Mouse (Mus musculus) bone marrow macrophage, adult 2 months (primary cell): Measurements from ENCODE around the gene Pla2g2c.

Experiments
- CTCF ChIP-seq: IDR thresholded peaks from 2 replicates; pipeline ENCODE4 v1.5.1; 2012; ENCODE audit warnings: low read depth, mild to moderate bottlenecking, low read length, moderate library complexity
- POLR2A ChIP-seq: IDR thresholded peaks from 2 replicates; pipeline ENCODE4 v1.6.1; 2012; ENCODE audit warnings: mild to moderate bottlenecking, low read depth, low read length, borderline replicate concordance

- TF ChIP-seq POLR2A = no peak
- TF ChIP-seq CTCF = no peak
Measured at GRCm38 (mm10) chr4:138775435-138775834, 50.8 kb downstream of the Pla2g2c start, which contains the start of gene Pla2g2d.
